Mouse (Mus musculus): ENCODE data around the gene Acox3.

Acox3 gene

DNA sequence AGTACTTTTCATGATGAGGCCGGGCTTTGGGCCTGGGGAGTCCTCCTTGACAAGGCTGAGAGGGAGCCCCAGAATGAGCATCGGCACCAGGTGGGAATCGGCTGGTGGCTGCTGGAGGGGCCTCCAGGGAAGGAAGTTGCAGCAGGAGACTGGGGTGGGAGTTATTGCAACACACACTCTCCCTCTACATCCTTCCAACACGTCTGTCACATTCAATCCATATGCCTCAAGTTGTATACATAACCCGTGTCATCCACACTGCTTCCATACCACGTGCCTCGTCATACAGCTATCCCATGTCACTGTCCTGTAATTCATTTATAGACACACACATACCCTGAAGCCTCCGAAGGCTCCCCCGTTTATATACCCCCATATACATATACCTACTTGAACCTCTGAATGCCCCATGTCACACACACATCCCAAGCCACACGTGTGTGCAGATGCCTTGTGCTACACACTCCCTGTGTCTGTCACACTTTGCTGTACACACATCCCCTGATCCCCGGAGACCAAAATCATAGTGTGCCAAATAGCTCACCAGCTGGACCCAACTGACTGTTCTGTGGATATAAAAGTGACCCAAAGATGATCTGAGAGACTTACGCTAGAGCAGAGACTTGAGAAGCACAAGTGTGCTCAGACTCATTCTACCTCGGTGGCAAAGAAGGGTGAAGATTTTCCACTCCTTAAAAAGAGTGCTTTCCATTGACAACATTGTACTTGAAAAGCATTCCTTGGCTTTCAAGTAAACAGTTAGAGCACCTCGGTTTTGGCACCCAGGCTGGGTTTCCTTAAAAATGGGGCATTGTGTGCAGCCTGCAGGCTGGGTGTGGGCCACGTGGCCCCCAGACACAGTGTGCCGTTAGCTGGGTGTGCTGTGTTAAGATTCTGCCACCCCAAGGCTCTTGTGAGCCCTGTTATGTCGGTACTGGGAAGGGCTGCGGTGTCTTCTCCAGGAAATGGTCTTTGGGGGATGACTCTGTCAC, 13.6 kb downstream of the Acox3 start:
- Histone ChIP-seq H3K9me3 (ENCODE audit: low read length) (no peaks in the 10 kb centered on the region), H3K36me3 (ENCODE audit: insufficient read depth, low read length) (peaks cover 12% of the 10 kb centered on the region), H3K4me3 (replicated peaks; ENCODE audit: low read length) (no peak overlapping the region), H3K4me1 (replicated peaks; ENCODE audit: low read depth, low read length) (peaks cover 11% of the 10 kb centered on the region), H3K27me3 (ENCODE audit: insufficient read depth, low read length) (no peaks in the 10 kb centered on the region)
- no peak for TF ChIP-seq CTCF (conservative IDR thresholded peaks at IDR 0.05; ENCODE audit: low read length)
- TF ChIP-seq POU5F1 (IDR thresholded peaks at IDR 0.05; ENCODE audit: borderline replicate concordance, low read length) = no peak
- no peak for TF ChIP-seq NANOG (IDR thresholded peaks at IDR 0.05; ENCODE audit: borderline replicate concordance, low read length)

- Histone ChIP-seq H3K4me3 (replicated peaks; ENCODE audit: low read length) (no peak overlapping the region), H3K27me3 (ENCODE audit: insufficient read depth, low read length) (no peaks in the 10 kb centered on the region), H3K36me3 (ENCODE audit: insufficient read depth, low read length) (peaks cover 15% of the 10 kb centered on the region), H3K4me1 (replicated peaks; ENCODE audit: low read depth, low read length) (peaks cover 8% of the 10 kb centered on the region), H3K9me3 (ENCODE audit: low read length) (no peaks in the 10 kb centered on the region)
- TF ChIP-seq POU5F1 (IDR thresholded peaks at IDR 0.05; ENCODE audit: borderline replicate concordance, low read length) (no peak), NANOG (IDR thresholded peaks at IDR 0.05; ENCODE audit: borderline replicate concordance, low read length) (no peak), CTCF (conservative IDR thresholded peaks at IDR 0.05; ENCODE audit: low read length) (no peak)
Observed at GRCm38 (mm10) chr5:35600233-35600632, 17.4 kb downstream of the Acox3 start.

DNA sequence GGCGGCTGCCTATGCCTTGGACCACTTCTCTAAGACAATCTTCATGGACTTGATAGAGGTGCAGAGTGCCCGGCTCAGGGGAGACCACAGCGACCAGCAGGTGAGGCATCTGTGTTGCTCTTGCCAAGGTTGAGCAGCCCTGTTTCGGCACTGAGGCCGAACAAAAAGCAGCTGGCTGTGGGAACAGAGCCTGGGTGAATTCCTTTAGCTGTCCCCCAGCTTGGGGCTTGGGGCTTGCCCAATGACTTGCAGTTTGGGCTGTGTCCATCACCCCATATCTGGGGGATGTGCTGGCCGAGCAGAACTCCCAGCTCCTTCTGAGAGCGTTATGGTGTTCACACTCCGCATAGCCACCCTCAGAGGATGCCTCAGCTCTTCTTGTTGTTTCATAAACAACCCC, 18.7 kb downstream of the Acox3 start:
- peaks cover 15% of the 10 kb centered on the region for H3K36me3 ChIP-seq (ENCODE audit: insufficient read depth, low read length)
- H3K9me3 ChIP-seq (ENCODE audit: low read length) = no peaks in the 10 kb centered on the region
- TF ChIP-seq POU5F1 (IDR thresholded peaks at IDR 0.05; ENCODE audit: borderline replicate concordance, low read length) (no peak), NANOG (IDR thresholded peaks at IDR 0.05; ENCODE audit: borderline replicate concordance, low read length) (no peak), CTCF (conservative IDR thresholded peaks at IDR 0.05; ENCODE audit: low read length) (no peak)
- no peak overlapping the region for H3K4me3 ChIP-seq (replicated peaks; ENCODE audit: low read length)
- peaks cover 8% of the 10 kb centered on the region for H3K4me1 ChIP-seq (replicated peaks; ENCODE audit: low read depth, low read length)
- no peaks in the 10 kb centered on the region for H3K27me3 ChIP-seq (ENCODE audit: insufficient read depth, low read length)

GRCm38 (mm10) chr5:35605355-35605754, 22.5 kb downstream of the Acox3 start:
- Histone ChIP-seq H3K36me3 (ENCODE audit: insufficient read depth, low read length) (peaks cover 11% of the 10 kb centered on the region), H3K27me3 (ENCODE audit: insufficient read depth, low read length) (no peaks in the 10 kb centered on the region), H3K4me3 (replicated peaks; ENCODE audit: low read length) (no peak overlapping the region), H3K4me1 (replicated peaks; ENCODE audit: low read depth, low read length) (peaks cover 32% of the 10 kb centered on the region), H3K9me3 (ENCODE audit: low read length) (no peaks in the 10 kb centered on the region)
- TF ChIP-seq POU5F1 (IDR thresholded peaks at IDR 0.05; ENCODE audit: borderline replicate concordance, low read length) (no peak), NANOG (IDR thresholded peaks at IDR 0.05; ENCODE audit: borderline replicate concordance, low read length) (no peak), CTCF (conservative IDR thresholded peaks at IDR 0.05; ENCODE audit: low read length) (no peak)

- Histone ChIP-seq H3K4me1 (replicated peaks; ENCODE audit: low read depth, low read length) (peaks cover 32% of the 10 kb centered on the region), H3K36me3 (ENCODE audit: insufficient read depth, low read length) (peaks cover 7% of the 10 kb centered on the region), H3K9me3 (ENCODE audit: low read length) (no peaks in the 10 kb centered on the region), H3K27me3 (ENCODE audit: insufficient read depth, low read length) (no peaks in the 10 kb centered on the region), H3K4me3 (replicated peaks; ENCODE audit: low read length) (no peak overlapping the region)
- TF ChIP-seq POU5F1 (IDR thresholded peaks at IDR 0.05; ENCODE audit: borderline replicate concordance, low read length) (no peak), NANOG (IDR thresholded peaks at IDR 0.05; ENCODE audit: borderline replicate concordance, low read length) (no peak), CTCF (conservative IDR thresholded peaks at IDR 0.05; ENCODE audit: low read length) (no peak)
Observed at GRCm38 (mm10) chr5:35606800-35607199, 24.0 kb downstream of the Acox3 start.

- peaks cover 32% of the 10 kb centered on the region for H3K4me1 ChIP-seq (replicated peaks; ENCODE audit: low read depth, low read length)
- no peak overlapping the region for H3K4me3 ChIP-seq (replicated peaks; ENCODE audit: low read length)
- H3K36me3 ChIP-seq (ENCODE audit: insufficient read depth, low read length) = no peaks in the 10 kb centered on the region; the same call in 1 of the 2 replicates
- no peaks in the 10 kb centered on the region for H3K27me3 ChIP-seq (ENCODE audit: insufficient read depth, low read length)
- no peak for TF ChIP-seq POU5F1 (IDR thresholded peaks at IDR 0.05; ENCODE audit: borderline replicate concordance, low read length)
- no peaks in the 10 kb centered on the region for H3K9me3 ChIP-seq (ENCODE audit: low read length)
Observed at GRCm38 (mm10) chr5:35607784-35608183, 24.9 kb downstream of the Acox3 start.

- TF ChIP-seq POU5F1 (IDR thresholded peaks at IDR 0.05; ENCODE audit: borderline replicate concordance, low read length) = no peak
- no peak for TF ChIP-seq NANOG (IDR thresholded peaks at IDR 0.05; ENCODE audit: borderline replicate concordance, low read length)
- no peak for TF ChIP-seq CTCF (conservative IDR thresholded peaks at IDR 0.05; ENCODE audit: low read length)
- no peak overlapping the region for H3K4me3 ChIP-seq (replicated peaks; ENCODE audit: low read length)
- no peaks in the 10 kb centered on the region for H3K9me3 ChIP-seq (ENCODE audit: low read length)
- H3K36me3 ChIP-seq (ENCODE audit: insufficient read depth, low read length) = no peaks in the 10 kb centered on the region
- H3K27me3 ChIP-seq (ENCODE audit: insufficient read depth, low read length) = no peaks in the 10 kb centered on the region
- H3K4me1 ChIP-seq (replicated peaks; ENCODE audit: low read depth, low read length) = peaks cover 32% of the 10 kb centered on the region
Observed at GRCm38 (mm10) chr5:35608559-35608958, 25.7 kb downstream of the Acox3 start.

DNA sequence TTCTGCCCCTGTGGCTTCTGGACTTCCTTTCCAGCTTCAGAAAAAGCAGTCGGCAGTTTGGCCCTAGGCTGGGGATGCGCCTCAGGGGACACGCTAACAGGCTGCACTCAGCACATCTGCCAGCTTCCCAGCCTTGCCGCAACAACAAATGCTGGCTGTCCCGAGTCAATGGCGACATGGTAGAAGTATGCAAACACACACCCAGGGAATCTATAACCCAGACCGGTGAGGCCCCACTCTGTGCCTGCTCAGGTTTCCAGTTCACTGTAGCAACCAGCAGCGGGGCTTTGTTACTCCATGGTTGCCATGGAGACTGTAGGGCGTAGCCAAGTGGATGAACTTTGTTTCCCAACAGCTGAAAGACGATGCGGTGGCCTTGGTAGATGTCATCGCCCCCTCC, 26.5 kb downstream of the Acox3 start:
- no peaks in the 10 kb centered on the region for H3K9me3 ChIP-seq (ENCODE audit: low read length)
- TF ChIP-seq NANOG (IDR thresholded peaks at IDR 0.05; ENCODE audit: borderline replicate concordance, low read length) (no peak), CTCF (conservative IDR thresholded peaks at IDR 0.05; ENCODE audit: low read length) (no peak), POU5F1 (IDR thresholded peaks at IDR 0.05; ENCODE audit: borderline replicate concordance, low read length) (no peak)

More for the DNA sequence above, 26.5 kb downstream of the Acox3 start:
- H3K4me1 ChIP-seq (replicated peaks; ENCODE audit: low read depth, low read length) = peaks cover 30% of the 10 kb centered on the region
- H3K36me3 ChIP-seq (ENCODE audit: insufficient read depth, low read length) = no peaks in the 10 kb centered on the region
- H3K27me3 ChIP-seq (ENCODE audit: insufficient read depth, low read length) = no peaks in the 10 kb centered on the region
- H3K4me3 ChIP-seq (replicated peaks; ENCODE audit: low read length) = no peak overlapping the region
